In the genomic region with DNA sequence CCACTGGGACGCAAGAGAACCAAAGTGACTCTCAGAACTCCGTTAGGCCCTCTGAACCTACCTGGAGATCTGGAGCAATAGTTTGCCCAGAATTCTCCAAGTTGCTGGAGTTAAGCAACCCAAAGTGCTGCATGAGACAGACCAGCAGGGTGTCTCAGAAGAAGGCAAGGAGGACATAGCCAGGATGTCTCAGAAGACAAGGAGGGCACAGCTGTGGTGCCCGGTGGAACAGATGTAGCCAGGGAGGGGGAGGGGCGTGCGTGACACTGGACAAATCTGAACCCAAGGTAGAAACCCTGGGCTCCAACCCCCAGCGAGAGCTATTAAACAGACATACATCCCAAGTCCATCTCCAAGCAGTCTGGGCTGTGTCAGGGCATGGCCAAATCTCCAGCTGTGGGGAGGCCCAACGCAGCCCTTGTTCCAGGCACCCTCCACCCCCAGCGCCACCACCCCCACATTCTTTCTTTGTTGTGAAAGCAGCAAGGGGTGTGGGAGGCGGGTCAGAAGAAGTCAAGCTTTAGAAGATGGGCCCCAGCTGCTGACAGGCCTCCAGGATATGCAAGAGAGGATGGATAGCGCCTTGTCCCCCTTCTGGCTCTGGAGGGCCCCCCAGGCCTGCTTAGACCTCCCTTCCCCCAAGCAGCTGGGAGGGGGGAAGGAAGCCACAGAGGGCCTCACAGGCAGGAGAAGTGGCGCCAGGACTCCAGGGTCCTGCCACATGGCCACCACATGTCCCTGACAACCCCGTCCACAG, we compare ENCODE assay signal across 8 mouse cellular contexts. TPM values are rescaled to one million over a fixed set of nuclear protein-coding genes. Genes with fewer than 3 reads are reported as not detected.
DNase-seq lines count a peak whose midpoint lies in the region; ATAC-seq and TF ChIP-seq lines count a peak whose summit lies in the region.

No protein-coding gene starts in this region.

- H3K4me2 ChIP-seq in midbrain, embryonic 11.5 days, result peak overlapping the region; percentile 77

- peaks cover 17% of the 10 kb centered on the region for H3K36me3 ChIP-seq in embryonic facial prominence, embryonic 10.5 days (replicated peaks)
- peaks cover 8% of the 10 kb centered on the region for H3K36me3 ChIP-seq in midbrain, embryonic 11.5 days (ENCODE audit: control insufficient read depth, insufficient read depth, low read length)

- WGBS in cerebellum, adult 2 months, result 21% methylated on average over 12 of the region's 12 CpGs
- WGBS in embryonic facial prominence, embryonic 10.5 days, result 7% methylated on average over 12 of the region's 12 CpGs
- 4% methylated on average over 12 of the region's 12 CpGs for WGBS in midbrain, embryonic 11.5 days

- no peaks in the 10 kb centered on the region for H3K9me3 ChIP-seq in embryonic facial prominence, embryonic 10.5 days
- no peaks in the 10 kb centered on the region for H3K9me3 ChIP-seq in midbrain, embryonic 11.5 days (ENCODE audit: control insufficient read depth, low read length)

- TF ChIP-seq CTCF in cerebellum, adult 2 months (IDR thresholded peaks at IDR 0.05; ENCODE audit: borderline replicate concordance, insufficient read depth, low read depth, low read length), result no peak

- H3K4me3 ChIP-seq in cerebellum, adult 2 months (replicated peaks; ENCODE audit: insufficient read depth, low read depth, low read length), result peak overlapping the region; percentile 79
- peak overlapping the region; percentile 97 for H3K4me3 ChIP-seq in embryonic facial prominence, embryonic 10.5 days
- H3K4me3 ChIP-seq in midbrain, embryonic 11.5 days (ENCODE audit: low read depth, low read length), result peak overlapping the region; percentile 93

- intact Hi-C loops in heart, postnatal 14 days (cut with DNase I), result no loop called here

- DNase-seq in cerebellum, adult 2 months, result no peak
- DNase-seq in cerebellum, adult 11 months, result no peak
- DNase-seq in embryonic facial prominence, embryonic 10.5 days (ENCODE audit: low spot score), result peak; percentile 76
- DNase-seq in heart, postnatal 14 days, result peak; percentile 66 to 70
- DNase-seq in kidney, postnatal 4 days, result peak; percentile 88 to 93
- no peak for DNase-seq in midbrain, embryonic 11.5 days (ENCODE audit: low spot score, missing footprints)
- DNase-seq in thymus, postnatal 10 days (ENCODE audit: low spot score in 2 of 2), result peak; percentile 44
- no peak for DNase-seq in frontal cortex, postnatal 25 days (ENCODE audit: low spot score in 2 of 2)

- H3K9ac ChIP-seq in midbrain, embryonic 11.5 days (ENCODE audit: low read length), result peak overlapping the region; percentile 94

- no peak for TF ChIP-seq POLR2A in cerebellum, adult 2 months (IDR thresholded peaks at IDR 0.05; ENCODE audit: borderline replicate concordance, insufficient read depth, low read length)

- peaks cover 8% of the 10 kb centered on the region for H3K4me1 ChIP-seq in cerebellum, adult 2 months (ENCODE audit: control insufficient read depth, insufficient read depth, low read length)
- H3K4me1 ChIP-seq in embryonic facial prominence, embryonic 10.5 days, result peaks cover 64% of the 10 kb centered on the region
- H3K4me1 ChIP-seq in midbrain, embryonic 11.5 days (ENCODE audit: control insufficient read depth, insufficient read depth, low read length), result peaks cover 24% of the 10 kb centered on the region

- ATAC-seq in midbrain, embryonic 11.5 days (ENCODE audit: low FRiP score), result peak; percentile 69

- H3K27ac ChIP-seq in cerebellum, adult 2 months (ENCODE audit: insufficient read depth, low read length), result no peak overlapping the region
- H3K27ac ChIP-seq in embryonic facial prominence, embryonic 10.5 days (replicated peaks), result peak overlapping the region; percentile 97
- H3K27ac ChIP-seq in midbrain, embryonic 11.5 days (ENCODE audit: low read depth, low read length), result peak overlapping the region; percentile 55

- H3K27me3 ChIP-seq in cerebellum, adult 2 months (ENCODE audit: control insufficient read depth, insufficient read depth, low read length), result no peaks in the 10 kb centered on the region
- no peaks in the 10 kb centered on the region for H3K27me3 ChIP-seq in embryonic facial prominence, embryonic 10.5 days (replicated peaks; ENCODE audit: low read depth, poor library complexity, severe bottlenecking)
- no peaks in the 10 kb centered on the region for H3K27me3 ChIP-seq in midbrain, embryonic 11.5 days (ENCODE audit: control insufficient read depth, insufficient read depth, low read length)

RNA-seq across cellular contexts. Expression of gene Ptk7, which starts 0.6 kb away (rescaled TPM):
- polyA plus RNA-seq in cerebellum, adult 2 months (2012; rRNA removed), result 5.5 and 5.9 TPM in 2 replicates
- polyA plus RNA-seq in embryonic facial prominence, embryonic 10.5 days (2016; fragmentation: Nextera tagmentation; extraction: Ambion mirVana), result 92.5 and 95.1 TPM in 2 replicates
- 1 to 10 TPM; 9.1 to 9.2 TPM for total RNA-seq in heart, postnatal 14 days (2021)
- 16.7 and 19.5 TPM in 2 replicates for polyA plus RNA-seq in midbrain, embryonic 11.5 days (2014; fragmentation: Nextera tagmentation; extraction: Ambion mirVana)

RNA-seq across cellular contexts. Expression of gene Klc4, which starts 16.0 kb away (rescaled TPM):
- polyA plus RNA-seq in cerebellum, adult 2 months (2012; rRNA removed), result 28.1 and 29.8 TPM in 2 replicates
- 29.0 and 32.0 TPM in 2 replicates for polyA plus RNA-seq in embryonic facial prominence, embryonic 10.5 days (2016; fragmentation: Nextera tagmentation; extraction: Ambion mirVana)
- 10 to 100 TPM; 24.5 to 25.3 TPM for total RNA-seq in heart, postnatal 14 days (2021)
- 26.6 and 29.8 TPM in 2 replicates for polyA plus RNA-seq in midbrain, embryonic 11.5 days (2014; fragmentation: Nextera tagmentation; extraction: Ambion mirVana)

RNA-seq across cellular contexts. Expression of gene Mrpl2, which starts 16.2 kb away (rescaled TPM):
- 67.5 and 68.2 TPM in 2 replicates for polyA plus RNA-seq in cerebellum, adult 2 months (2012; rRNA removed)
- polyA plus RNA-seq in embryonic facial prominence, embryonic 10.5 days (2016; fragmentation: Nextera tagmentation; extraction: Ambion mirVana), result 124 and 142 TPM in 2 replicates
- 100 to 1,000 TPM; 106 to 121 TPM for total RNA-seq in heart, postnatal 14 days (2021)
- polyA plus RNA-seq in midbrain, embryonic 11.5 days (2014; fragmentation: Nextera tagmentation; extraction: Ambion mirVana), result 97.8 and 100 TPM in 2 replicates

RNA-seq across cellular contexts. Expression of gene Cul7, which starts 20.3 kb away (rescaled TPM):
- polyA plus RNA-seq in cerebellum, adult 2 months (2012; rRNA removed), result 43.3 and 44.5 TPM in 2 replicates
- 44.3 and 46.9 TPM in 2 replicates for polyA plus RNA-seq in embryonic facial prominence, embryonic 10.5 days (2016; fragmentation: Nextera tagmentation; extraction: Ambion mirVana)
- total RNA-seq in heart, postnatal 14 days (2021), result 10 to 100 TPM; 30.3 to 37.6 TPM
- polyA plus RNA-seq in midbrain, embryonic 11.5 days (2014; fragmentation: Nextera tagmentation; extraction: Ambion mirVana), result 26.2 and 26.8 TPM in 2 replicates

RNA-seq across cellular contexts. Expression of gene Rrp36, which starts 44.3 kb away (rescaled TPM):
- 32.3 and 33.0 TPM in 2 replicates for polyA plus RNA-seq in cerebellum, adult 2 months (2012; rRNA removed)
- polyA plus RNA-seq in embryonic facial prominence, embryonic 10.5 days (2016; fragmentation: Nextera tagmentation; extraction: Ambion mirVana), result 61.4 and 68.9 TPM in 2 replicates
- 10 to 100 TPM in 1 of 2 experiments, 1 to 10 TPM in 1; 9.8 to 14.2 TPM for total RNA-seq in heart, postnatal 14 days (2021)
- 53.4 and 60.0 TPM in 2 replicates for polyA plus RNA-seq in midbrain, embryonic 11.5 days (2014; fragmentation: Nextera tagmentation; extraction: Ambion mirVana)

Comparison
In these comparisons a context has a peak if more than half of its experiments do, and no peak if none do; other contexts are left out.
1. DNase-seq: peak in embryonic facial prominence, embryonic 10.5 days (single experiment), heart, postnatal 14 days (2 of 2), kidney, postnatal 4 days (2 of 2) and thymus, postnatal 10 days (2 of 2); none in cerebellum, adult 2 months (0 of 2), cerebellum, adult 11 months (single experiment), midbrain, embryonic 11.5 days (single experiment) and frontal cortex, postnatal 25 days (0 of 2).
2. Peak in every context shown above with its lines, with median percentiles within 50 percentile points of each other: H3K4me3 ChIP-seq.